Mouse (Mus musculus) neural tube, embryonic 15.5 days (tissue): ENCODE results near the gene Tmem161a. TPM values are rescaled to one million over a fixed set of nuclear protein-coding genes. Genes with fewer than 3 reads are reported as not detected.

Experiments
- ATAC-seq: fragments of 200-750 bp; cut with Nextera tagmentation; 2 replicates; pipeline ENCODE4 v1.8.0; 2017; ENCODE audit warnings: mild to moderate bottlenecking, moderate TSS enrichment, moderate library complexity; ENCODE audit not compliant: low FRiP score
- H3K27ac ChIP-seq: fragments of 300-500 bp; sonication (generic); replicated peaks from 2 replicates; pipeline ENCODE4 v1.5.1; 2015; ENCODE audit warnings: mild to moderate bottlenecking, inconsistent platforms
- H3K27me3 ChIP-seq: fragments of 300-500 bp; sonication (generic); replicated peaks from 2 replicates; pipeline ENCODE4 v1.6.1; 2015; ENCODE audit warnings: inconsistent platforms
- H3K36me3 ChIP-seq: fragments of 300-500 bp; sonication (generic); 2 replicates; pipeline ENCODE4 v1.6.1; 2015; ENCODE audit warnings: inconsistent platforms
- H3K4me1 ChIP-seq: fragments of 300-500 bp; sonication (generic); 2 replicates; pipeline ENCODE4 v1.6.1; 2015; ENCODE audit warnings: inconsistent platforms
- H3K4me2 ChIP-seq: fragments of 300-500 bp; sonication (generic); 2 replicates; pipeline ENCODE4 v1.6.1; 2015; ENCODE audit warnings: inconsistent platforms, mild to moderate bottlenecking, moderate library complexity
- H3K4me3 ChIP-seq: fragments of 300-500 bp; sonication (generic); replicated peaks from 2 replicates; pipeline ENCODE4 v1.5.1; 2015; ENCODE audit warnings: mild to moderate bottlenecking, inconsistent platforms
- H3K9ac ChIP-seq: fragments of 300-500 bp; sonication (generic); replicated peaks from 2 replicates; pipeline ENCODE4 v1.6.1; 2015; ENCODE audit warnings: mild to moderate bottlenecking, inconsistent platforms
- H3K9me3 ChIP-seq: fragments of 300-500 bp; sonication (generic); replicated peaks from 2 replicates; pipeline ENCODE4 v1.6.1; 2016; ENCODE audit warnings: inconsistent platforms
- WGBS: fragments of 180-500 bp; shearing (Covaris S2); methylation state at CpG from one replicate; pipeline ENCODE4 v1.1.7; 2015; ENCODE audit warnings: mixed read lengths; 5-methylcytosine and 5-hydroxymethylcytosine counted together
- polyA plus RNA-seq: library from polyadenylated mRNA; unstranded; fragments of >200 nt; fragmentation: Nextera tagmentation; extraction: Ambion mirVana; gene quantifications from 2 replicates; pipeline ENCODE4 v1.2.1, GENCODE M21; 2015

Gene Tmem161a
- polyA plus RNA-seq, 1 experiment from 2014 or later, result 54.0 TPM

- H3K27ac ChIP-seq, result no peak overlapping the region
- WGBS, result 36% methylated on average over 4 of the region's 4 CpGs
- no peak overlapping the region for H3K4me3 ChIP-seq
- peaks cover 69% of the 10 kb centered on the region for H3K36me3 ChIP-seq
- ATAC-seq, result no peak
- H3K9me3 ChIP-seq, result no peaks in the 10 kb centered on the region
- H3K27me3 ChIP-seq, result no peaks in the 10 kb centered on the region
- peaks cover 13% of the 10 kb centered on the region for H3K4me1 ChIP-seq
- H3K9ac ChIP-seq, result no peak overlapping the region
- H3K4me2 ChIP-seq, result no peak overlapping the region
Measured at GRCm38 (mm10) chr8:70227997-70228396, 55.8 kb downstream of the Tmem161a start.

- no peak overlapping the region for H3K27ac ChIP-seq
- H3K9me3 ChIP-seq, result no peaks in the 10 kb centered on the region
- no peak overlapping the region for H3K9ac ChIP-seq
- H3K36me3 ChIP-seq, result peaks cover 41% of the 10 kb centered on the region
- H3K4me1 ChIP-seq, result peaks cover 29% of the 10 kb centered on the region
- H3K27me3 ChIP-seq, result no peaks in the 10 kb centered on the region
- no peak overlapping the region for H3K4me3 ChIP-seq
- ATAC-seq, result no peak
- no peak overlapping the region for H3K4me2 ChIP-seq
- 95% methylated on average over 9 of the region's 9 CpGs for WGBS
Measured at GRCm38 (mm10) chr8:70230837-70231236, 58.7 kb downstream of the Tmem161a start.

Other genes starting within 250 kb of the Tmem161a start
- 24.8 and 24.9 TPM in 2 replicates for gene Gatad2a, start 176.0 kb upstream of the Tmem161a start, polyA plus RNA-seq
- gene Mau2, start 129.6 kb upstream of the Tmem161a start, polyA plus RNA-seq, result 63.3 and 65.6 TPM in 2 replicates
- 57.2 and 57.5 TPM in 2 replicates for gene Sugp1, start 129.5 kb upstream of the Tmem161a start, polyA plus RNA-seq
- gene Tm6sf2, start 99.4 kb upstream of the Tmem161a start, polyA plus RNA-seq, result 1.4 and 2.0 TPM in 2 replicates
- 1.5 and 1.6 TPM in 2 replicates for gene Hapln4, start 88.9 kb upstream of the Tmem161a start, polyA plus RNA-seq
- 160 and 169 TPM in 2 replicates for gene Ncan, start 51.5 kb upstream of the Tmem161a start, polyA plus RNA-seq
- gene Nr2c2ap, start 41.0 kb upstream of the Tmem161a start, polyA plus RNA-seq, result 47.2 and 49.0 TPM in 2 replicates
- gene Rfxank, start 33.2 kb upstream of the Tmem161a start, polyA plus RNA-seq, result 12.3 and 14.6 TPM in 2 replicates
- 60.8 and 62.6 TPM in 2 replicates for gene Borcs8, start 32.9 kb upstream of the Tmem161a start, polyA plus RNA-seq
- gene Mef2b, start 32.6 kb upstream of the Tmem161a start, polyA plus RNA-seq, result 1.4 and 1.5 TPM in 2 replicates
- gene Slc25a42, start 39.9 kb downstream of the Tmem161a start, polyA plus RNA-seq, result 9.3 and 10.9 TPM in 2 replicates
- 77.3 and 80.5 TPM in 2 replicates for gene Sugp2, start 61.9 kb downstream of the Tmem161a start, polyA plus RNA-seq
- 106 and 112 TPM in 2 replicates for gene Armc6, start 62.1 kb downstream of the Tmem161a start, polyA plus RNA-seq
- gene Homer3, start 110.5 kb downstream of the Tmem161a start, polyA plus RNA-seq, result 22.7 and 30.1 TPM in 2 replicates
- gene Ddx49, start 130.1 kb downstream of the Tmem161a start, polyA plus RNA-seq, result 42.2 and 46.7 TPM in 2 replicates
- gene Cope, start 130.2 kb downstream of the Tmem161a start, polyA plus RNA-seq, result 299 and 314 TPM in 2 replicates
- gene Cers1, start 143.4 kb downstream of the Tmem161a start, polyA plus RNA-seq, result 35.5 and 42.4 TPM in 2 replicates
- 7.9 and 9.8 TPM in 2 replicates for gene Gdf1, start 157.5 kb downstream of the Tmem161a start, polyA plus RNA-seq
- gene Upf1, start 180.9 kb downstream of the Tmem161a start, polyA plus RNA-seq, result 11.8 and 12.6 TPM in 2 replicates
- 3.1 and 6.4 TPM in 2 replicates for gene Comp, start 201.2 kb downstream of the Tmem161a start, polyA plus RNA-seq